Mouse (Mus musculus) G1E (cell line): ENCODE data around the gene Lama5. TPM values are rescaled to one million over a fixed set of nuclear protein-coding genes. Genes with fewer than 3 reads are reported as not detected.

Experiments
- ATAC-seq: 2 replicates; pipeline ENCODE4 v1.8.0; 2016; ENCODE audit warnings: mild to moderate bottlenecking; ENCODE audit not compliant: insufficient number of reproducible peaks, poor library complexity, low FRiP score, severe bottlenecking; ENCODE audit errors: extremely low read depth
- DNase-seq: peaks from one replicate; pipeline ENCODE4 v3.0.0; 2012; ENCODE audit warnings: low spot score
- H3K27me3 ChIP-seq: 2 replicates; pipeline ENCODE4 v1.6.1; 2012; ENCODE audit warnings: mild to moderate bottlenecking, low read length, inconsistent platforms; ENCODE audit not compliant: insufficient read depth
- H3K36me3 ChIP-seq: replicated peaks from 2 replicates; pipeline ENCODE3; 2012; ENCODE audit warnings: mild to moderate bottlenecking, inconsistent platforms
- H3K4me1 ChIP-seq: 2 replicates; pipeline ENCODE4 v1.6.1; 2012; ENCODE audit warnings: low read depth, low read length, inconsistent platforms, mixed read lengths; ENCODE audit not compliant: insufficient read depth
- H3K4me3 ChIP-seq: 2 replicates; pipeline ENCODE4 v1.5.1; 2012; ENCODE audit warnings: low read depth, mild to moderate bottlenecking, inconsistent platforms, low read length, moderate library complexity, mixed read lengths
- H3K9me3 ChIP-seq: replicated peaks from 2 replicates; pipeline ENCODE4 v1.6.1; 2012; ENCODE audit warnings: inconsistent platforms
- CTCF ChIP-seq: IDR thresholded peaks from 2 replicates; pipeline ENCODE4 v1.5.1; 2012; ENCODE audit warnings: low read depth, low read length, inconsistent platforms, mixed read lengths
- GATA1 ChIP-seq: IDR thresholded peaks from 2 replicates; pipeline ENCODE4 v1.6.1; 2012; ENCODE audit warnings: borderline replicate concordance, low read length, inconsistent platforms, mixed read lengths
- GATA2 ChIP-seq: IDR thresholded peaks from 2 replicates; pipeline ENCODE4 v1.6.1; 2012; ENCODE audit warnings: low read depth, low read length, inconsistent platforms, borderline replicate concordance
- POLR2AphosphoS5 ChIP-seq: IDR thresholded peaks from 2 replicates; pipeline ENCODE4 v1.6.1; 2012; ENCODE audit warnings: low read depth, low read length, inconsistent platforms; ENCODE audit not compliant: insufficient replicate concordance
- TAL1 ChIP-seq: conservative IDR thresholded peaks from 2 replicates; pipeline ENCODE4 v1.6.1; 2012; ENCODE audit warnings: low read depth, low read length, inconsistent platforms, mixed read lengths
- polyA plus RNA-seq: library from polyadenylated mRNA; stranded (reverse); fragments of >175 nt; gene quantifications from 2 replicates; pipeline ENCODE4 v1.2.3, GENCODE M21; 2012
- total RNA-seq, 2 experiments: library from RNA; stranded (forward) in 1 of 2; stranded (reverse) in 1 of 2; fragments of 200-1000 nt in 1 of 2; fragments of >200 nt in 1 of 2; fragmentation: Nextera tagmentation in 1 of 2; gene quantifications; 2 replicates each; pipeline ENCODE4 v1.2.3; 2014 to 2017

Lama5 gene
- total and polyA plus RNA-seq, 3 experiments, result 25.4 to 99.6 (median 69.2) TPM

GRCm38 (mm10) chr2:180225044-180225761 is 456 bp downstream of the Lama5 start:
- peak; percentile 80 for DNase-seq
- no peaks in the 10 kb centered on the region for H3K9me3 ChIP-seq
- TF ChIP-seq POLR2AphosphoS5, result no peak
- ATAC-seq, result peak; percentile 30; the same call in 1 of the 2 replicates
- H3K27me3 ChIP-seq, result no peaks in the 10 kb centered on the region
- peaks cover 88% of the 10 kb centered on the region for H3K4me1 ChIP-seq
- peaks cover 41% of the 10 kb centered on the region for H3K36me3 ChIP-seq
- peak overlapping the region; percentile 93 for H3K4me3 ChIP-seq

DNA sequence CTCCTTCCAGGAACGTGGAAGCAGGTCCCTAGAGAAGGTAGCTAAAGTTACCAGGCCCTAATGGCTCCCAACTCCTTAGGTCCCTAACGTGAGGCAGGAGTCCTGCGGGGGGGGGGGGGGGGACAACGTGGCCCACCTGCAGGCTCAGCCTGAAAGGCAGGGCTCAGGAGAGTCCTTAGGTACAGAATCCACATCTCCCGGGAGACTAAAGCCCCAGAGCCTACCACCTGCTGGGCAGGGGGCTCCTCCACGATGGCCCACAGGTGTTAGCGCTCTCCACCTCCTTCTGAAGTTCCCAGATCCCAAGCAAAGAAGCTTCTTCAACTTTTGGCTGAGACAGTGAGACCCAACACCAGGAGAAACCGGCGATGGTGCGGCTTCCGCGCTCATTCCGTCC is 1.0 kb downstream of the Lama5 start:
- ATAC-seq (no peak), DNase-seq (no peak)
- peak overlapping the region; percentile 93 for H3K4me3 ChIP-seq
- TF ChIP-seq CTCF (no peak), POLR2AphosphoS5 (no peak), GATA1 (no peak), TAL1 (no peak), GATA2 (no peak)
- no peaks in the 10 kb centered on the region for H3K27me3 ChIP-seq
- H3K9me3 ChIP-seq, result no peaks in the 10 kb centered on the region
- peaks cover 47% of the 10 kb centered on the region for H3K36me3 ChIP-seq
- peaks cover 89% of the 10 kb centered on the region for H3K4me1 ChIP-seq

DNA sequence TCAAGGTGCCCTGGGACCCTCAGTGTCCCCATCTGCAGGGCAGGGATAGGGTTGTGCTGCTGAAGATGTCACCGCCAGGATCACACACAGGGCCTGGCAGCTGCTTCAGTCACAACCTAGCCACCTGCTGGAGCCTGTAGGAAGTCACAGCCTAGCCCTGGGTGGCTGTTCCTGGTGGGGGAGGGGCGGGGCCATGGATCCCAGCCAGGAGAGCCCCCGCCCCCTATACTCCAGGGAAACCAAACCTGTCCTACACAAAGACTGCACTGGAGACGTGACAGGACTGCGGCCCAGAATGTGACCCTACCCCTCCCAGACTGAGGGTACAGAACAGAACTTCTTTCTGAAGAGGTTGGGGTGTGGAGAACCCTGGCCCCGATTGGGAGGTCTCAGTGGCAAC is 3.4 kb downstream of the Lama5 start:
- no peak for TF ChIP-seq GATA1
- no peak for TF ChIP-seq CTCF
- DNase-seq, result peak; percentile 69

GRCm38 (mm10) chr2:180221051-180221450 is 4.6 kb downstream of the Lama5 start:
- ATAC-seq, result no peak
- Histone ChIP-seq H3K4me1 (peaks cover 92% of the 10 kb centered on the region), H3K9me3 (no peaks in the 10 kb centered on the region), H3K27me3 (no peaks in the 10 kb centered on the region), H3K36me3 (peaks cover 83% of the 10 kb centered on the region), H3K4me3 (no peak overlapping the region)
- TF ChIP-seq POLR2AphosphoS5 (no peak), CTCF (no peak), TAL1 (no peak), GATA2 (no peak), GATA1 (no peak)
- DNase-seq, result no peak

More for the DNA sequence above, 3.4 kb downstream of the Lama5 start:
- peaks cover 93% of the 10 kb centered on the region for H3K4me1 ChIP-seq
- ATAC-seq, result peak; percentile 31; the same call in 1 of the 2 replicates
- H3K4me3 ChIP-seq, result peak overlapping the region; percentile 30; the same call in 1 of the 2 replicates
- H3K27me3 ChIP-seq, result no peaks in the 10 kb centered on the region
- H3K36me3 ChIP-seq, result peaks cover 71% of the 10 kb centered on the region
- no peaks in the 10 kb centered on the region for H3K9me3 ChIP-seq

DNA sequence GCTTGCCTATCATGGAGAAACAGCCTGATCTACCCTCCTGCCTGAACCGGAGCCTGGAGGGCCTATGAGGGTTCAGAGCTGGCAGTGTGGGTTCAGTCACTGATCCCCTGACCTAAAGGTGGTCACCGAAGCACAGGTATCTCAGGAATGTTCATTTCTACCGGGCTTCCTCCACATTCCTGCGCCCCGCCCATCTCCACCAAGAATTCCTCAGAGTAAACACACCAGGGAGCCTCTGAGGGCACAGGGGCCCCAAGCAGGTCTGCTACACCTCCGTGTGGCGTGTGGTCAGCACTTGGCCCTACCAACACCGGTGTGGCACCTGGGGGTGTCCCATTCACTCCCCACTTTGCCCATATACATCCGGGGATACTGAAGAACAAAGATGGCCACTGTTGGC is 5.5 kb downstream of the Lama5 start:
- no peak for TF ChIP-seq POLR2AphosphoS5
- TF ChIP-seq CTCF, result no peak
- no peak for TF ChIP-seq GATA2
- no peak for TF ChIP-seq GATA1
- no peak for TF ChIP-seq TAL1
- ATAC-seq (no peak), DNase-seq (no peak)
- Histone ChIP-seq H3K9me3 (no peaks in the 10 kb centered on the region), H3K4me3 (no peak overlapping the region), H3K4me1 (peaks cover 93% of the 10 kb centered on the region), H3K27me3 (no peaks in the 10 kb centered on the region), H3K36me3 (peaks cover 92% of the 10 kb centered on the region)

GRCm38 (mm10) chr2:180219145-180219943 is 6.3 kb downstream of the Lama5 start:
- Histone ChIP-seq H3K4me1 (peaks cover 94% of the 10 kb centered on the region), H3K36me3 (peaks cover 99% of the 10 kb centered on the region), H3K9me3 (no peaks in the 10 kb centered on the region), H3K4me3 (no peak overlapping the region), H3K27me3 (no peaks in the 10 kb centered on the region)
- DNase-seq, result no peak
- ATAC-seq, result no peak
- TF ChIP-seq TAL1 (no peak), GATA1 (no peak), CTCF (no peak), POLR2AphosphoS5 (no peak), GATA2 (no peak)

GRCm38 (mm10) chr2:180218677-180219076 is 7.0 kb downstream of the Lama5 start:
- Histone ChIP-seq H3K36me3 (peaks cover 100% of the 10 kb centered on the region), H3K9me3 (peaks cover 3% of the 10 kb centered on the region; the same call in 1 of the 2 replicates), H3K4me3 (no peak overlapping the region), H3K27me3 (no peaks in the 10 kb centered on the region), H3K4me1 (peaks cover 94% of the 10 kb centered on the region)
- TF ChIP-seq CTCF, result no peak
- TF ChIP-seq TAL1, result no peak
- TF ChIP-seq GATA2, result no peak
- TF ChIP-seq GATA1, result no peak
- TF ChIP-seq POLR2AphosphoS5, result no peak
- no peak for DNase-seq
- ATAC-seq, result no peak
